Mouse (Mus musculus): ENCODE measurements around the gene Ppp1r3f. TPM values are rescaled to one million over a fixed set of nuclear protein-coding genes. Genes with fewer than 3 reads are reported as not detected.
A peak's percentile ranks its signal among the peaks of the same experiment; 100 is the strongest.

Gene Ppp1r3f
- total RNA-seq, 1 experiment: 1.7 TPM

- in situ Hi-C loops (cut with MboI; ENCODE audit: low sequenced_read_pairs in 2 of 2, unreplicated experiment in 2 of 2): no loop called here
- Histone ChIP-seq H3K9ac (ENCODE audit: insufficient read depth, low read depth, low read length, poor library complexity, severe bottlenecking) (no peak within 1 kb of the TSS), H3K9me3 (ENCODE audit: control insufficient read depth, insufficient read depth, low read depth, low read length) (no peaks in the 10 kb centered on the region), H3K4me3 (ENCODE audit: insufficient read depth in 1 of 2, low read depth in 1 of 2, low read length in 2 of 2, poor library complexity in 1 of 2, severe bottlenecking in 1 of 2) (no peak within 1 kb of the TSS), H3K36me3 (ENCODE audit: control insufficient read depth, insufficient read depth, low read length, poor library complexity, severe bottlenecking) (no peaks in the 10 kb centered on the region), H3K4me1 (ENCODE audit: control insufficient read depth in 2 of 2, insufficient read depth in 2 of 2, low read length in 2 of 2, poor library complexity in 1 of 2) (peaks cover 0 to 4% of the 10 kb centered on the region in 2 experiments; a peak in 1 of 4 replicates), H3K27ac (ENCODE audit: insufficient read depth, low read depth, low read length, poor library complexity, severe bottlenecking) (no peak within 1 kb of the TSS)
- TF ChIP-seq ZC3H11A (IDR thresholded peaks at IDR 0.05; ENCODE audit: borderline replicate concordance, low read depth, low read length): no peak
- no peak for TF ChIP-seq HCFC1 (IDR thresholded peaks at IDR 0.05; ENCODE audit: borderline replicate concordance, insufficient read depth, low read length)
- TF ChIP-seq CHD2 (IDR thresholded peaks at IDR 0.05; ENCODE audit: low read depth, low read length): no peak
- no peak for TF ChIP-seq MAFK (IDR thresholded peaks at IDR 0.05; ENCODE audit: insufficient read depth, low read depth, low read length)
- TF ChIP-seq ZNF384 (IDR thresholded peaks at IDR 0.05; ENCODE audit: low read depth, low read length): no peak
- no peak for DNase-seq (ENCODE audit: low read depth, low spot score)
Measured at GRCm38 (mm10) chrX:7606783-7607182, 32.7 kb upstream of the Ppp1r3f start, which contains the start of gene Cacna1f. TSS of gene Cacna1f (plus strand) at chrX:7607083.

GRCm38 (mm10) chrX:7605575-7605941 is 31.5 kb upstream of the Ppp1r3f start:
- Histone ChIP-seq H3K27ac (ENCODE audit: insufficient read depth, low read depth, low read length, poor library complexity, severe bottlenecking) (no peak overlapping the region), H3K4me3 (ENCODE audit: insufficient read depth in 1 of 2, low read depth in 1 of 2, low read length in 2 of 2, poor library complexity in 1 of 2, severe bottlenecking in 1 of 2) (no peak overlapping the region), H3K36me3 (ENCODE audit: control insufficient read depth, insufficient read depth, low read length, poor library complexity, severe bottlenecking) (no peaks in the 10 kb centered on the region)

GRCm38 (mm10) chrX:7604879-7605574 is 30.9 kb upstream of the Ppp1r3f start, which contains the start of gene Ccdc22:
TSS of gene Ccdc22 (minus strand) at chrX:7605517.
- TF ChIP-seq CHD2 (IDR thresholded peaks at IDR 0.05; ENCODE audit: low read depth, low read length) (no peak), HCFC1 (IDR thresholded peaks at IDR 0.05; ENCODE audit: borderline replicate concordance, insufficient read depth, low read length) (peak; percentile 97), ZC3H11A (IDR thresholded peaks at IDR 0.05; ENCODE audit: borderline replicate concordance, low read depth, low read length) (no peak), MAFK (IDR thresholded peaks at IDR 0.05; ENCODE audit: insufficient read depth, low read depth, low read length) (no peak), ZNF384 (IDR thresholded peaks at IDR 0.05; ENCODE audit: low read depth, low read length) (peak; percentile 50; the same call in 1 of the 2 replicates)
- no peak within 1 kb of the TSS for H3K27ac ChIP-seq (ENCODE audit: insufficient read depth, low read depth, low read length, poor library complexity, severe bottlenecking)
- in situ Hi-C loops (cut with MboI; ENCODE audit: low sequenced_read_pairs in 2 of 2, unreplicated experiment in 2 of 2): no loop called here

More at GRCm38 (mm10) chrX:7605575-7605941, 31.5 kb upstream of the Ppp1r3f start:
- no peak for DNase-seq (ENCODE audit: low read depth, low spot score)
- Histone ChIP-seq H3K9ac (ENCODE audit: insufficient read depth, low read depth, low read length, poor library complexity, severe bottlenecking) (no peak overlapping the region), H3K9me3 (ENCODE audit: control insufficient read depth, insufficient read depth, low read depth, low read length) (no peaks in the 10 kb centered on the region), H3K4me1 (ENCODE audit: control insufficient read depth in 2 of 2, insufficient read depth in 2 of 2, low read length in 2 of 2, poor library complexity in 1 of 2) (peaks cover 0 to 1% of the 10 kb centered on the region in 2 experiments; a peak in 1 of 4 replicates)
- in situ Hi-C loops (cut with MboI; ENCODE audit: low sequenced_read_pairs in 2 of 2, unreplicated experiment in 2 of 2): no loop called here
- no peak for TF ChIP-seq ZC3H11A (IDR thresholded peaks at IDR 0.05; ENCODE audit: borderline replicate concordance, low read depth, low read length)
- no peak for TF ChIP-seq MAFK (IDR thresholded peaks at IDR 0.05; ENCODE audit: insufficient read depth, low read depth, low read length)
- no peak for TF ChIP-seq ZNF384 (IDR thresholded peaks at IDR 0.05; ENCODE audit: low read depth, low read length)
- TF ChIP-seq CHD2 (IDR thresholded peaks at IDR 0.05; ENCODE audit: low read depth, low read length): no peak
- no peak for TF ChIP-seq HCFC1 (IDR thresholded peaks at IDR 0.05; ENCODE audit: borderline replicate concordance, insufficient read depth, low read length)

GRCm38 (mm10) chrX:7604004-7604403 is 29.9 kb upstream of the Ppp1r3f start:
- no peak for TF ChIP-seq ZC3H11A (IDR thresholded peaks at IDR 0.05; ENCODE audit: borderline replicate concordance, low read depth, low read length)
- TF ChIP-seq ZNF384 (IDR thresholded peaks at IDR 0.05; ENCODE audit: low read depth, low read length): no peak
- no peak for TF ChIP-seq HCFC1 (IDR thresholded peaks at IDR 0.05; ENCODE audit: borderline replicate concordance, insufficient read depth, low read length)
- TF ChIP-seq CHD2 (IDR thresholded peaks at IDR 0.05; ENCODE audit: low read depth, low read length): no peak
- TF ChIP-seq MAFK (IDR thresholded peaks at IDR 0.05; ENCODE audit: insufficient read depth, low read depth, low read length): no peak
- Histone ChIP-seq H3K4me3 (ENCODE audit: insufficient read depth in 1 of 2, low read depth in 1 of 2, low read length in 2 of 2, poor library complexity in 1 of 2, severe bottlenecking in 1 of 2) (no peak overlapping the region), H3K36me3 (ENCODE audit: control insufficient read depth, insufficient read depth, low read length, poor library complexity, severe bottlenecking) (peaks cover 5% of the 10 kb centered on the region; the same call in 1 of the 2 replicates), H3K4me1 (ENCODE audit: control insufficient read depth in 2 of 2, insufficient read depth in 2 of 2, low read length in 2 of 2, poor library complexity in 1 of 2) (no peaks in the 10 kb centered on the region), H3K9ac (ENCODE audit: insufficient read depth, low read depth, low read length, poor library complexity, severe bottlenecking) (no peak overlapping the region), H3K9me3 (ENCODE audit: control insufficient read depth, insufficient read depth, low read depth, low read length) (no peaks in the 10 kb centered on the region), H3K27ac (ENCODE audit: insufficient read depth, low read depth, low read length, poor library complexity, severe bottlenecking) (no peak overlapping the region)
- DNase-seq (ENCODE audit: low read depth, low spot score): no peak
- in situ Hi-C loops (cut with MboI; ENCODE audit: low sequenced_read_pairs in 2 of 2, unreplicated experiment in 2 of 2): no loop called here

More at GRCm38 (mm10) chrX:7604879-7605574, 30.9 kb upstream of the Ppp1r3f start, which contains the start of gene Ccdc22:
- no peaks in the 10 kb centered on the region for H3K9me3 ChIP-seq (ENCODE audit: control insufficient read depth, insufficient read depth, low read depth, low read length)
- peak within 1 kb of the TSS; percentile 75 to 81 for H3K4me3 ChIP-seq (ENCODE audit: insufficient read depth in 1 of 2, low read depth in 1 of 2, low read length in 2 of 2, poor library complexity in 1 of 2, severe bottlenecking in 1 of 2)
- peak within 1 kb of the TSS; percentile 87 for H3K9ac ChIP-seq (ENCODE audit: insufficient read depth, low read depth, low read length, poor library complexity, severe bottlenecking)
- peak; percentile 63 for DNase-seq (ENCODE audit: low read depth, low spot score)
- H3K4me1 ChIP-seq (ENCODE audit: control insufficient read depth in 2 of 2, insufficient read depth in 2 of 2, low read length in 2 of 2, poor library complexity in 1 of 2): no peaks in the 10 kb centered on the region
- H3K36me3 ChIP-seq (ENCODE audit: control insufficient read depth, insufficient read depth, low read length, poor library complexity, severe bottlenecking): no peaks in the 10 kb centered on the region

Data from ES-E14 (cell line).